Mouse (Mus musculus) olfactory bulb, adult 2 months (tissue): ENCODE measurements around the gene Myl9. TPM values are rescaled to one million over a fixed set of nuclear protein-coding genes. Genes with fewer than 3 reads are reported as not detected.

ENCODE experiments used
- H3K27ac ChIP-seq: fragments of 200-500 bp; 2 replicates; pipeline ENCODE4 v1.5.1; 2012; ENCODE audit warnings: low read depth, low read length; ENCODE audit not compliant: insufficient read depth
- H3K4me1 ChIP-seq: fragments of 200-500 bp; 2 replicates; pipeline ENCODE4 v1.6.1; 2012; ENCODE audit warnings: low read length; ENCODE audit not compliant: control insufficient read depth, insufficient read depth
- H3K4me3 ChIP-seq: fragments of 200-500 bp; 2 replicates; pipeline ENCODE4 v1.5.1; 2012; ENCODE audit warnings: mild to moderate bottlenecking, low read depth, low read length, moderate library complexity; ENCODE audit not compliant: insufficient read depth
- CTCF ChIP-seq: fragments of 200-500 bp; IDR thresholded peaks from 2 replicates; pipeline ENCODE4 v1.5.1; 2012; ENCODE audit warnings: low read depth, mild to moderate bottlenecking, low read length, moderate library complexity; ENCODE audit not compliant: insufficient read depth
- POLR2A ChIP-seq: fragments of 200-500 bp; IDR thresholded peaks from 2 replicates; pipeline ENCODE4 v1.6.1; 2012; ENCODE audit warnings: mild to moderate bottlenecking, low read depth, low read length, moderate library complexity; ENCODE audit not compliant: insufficient read depth
- WGBS: fragments of 180-500 bp; shearing (Covaris S2); methylation state at CpG from one replicate; pipeline ENCODE4 v1.1.7; 2018; 5-methylcytosine and 5-hydroxymethylcytosine counted together
- polyA plus RNA-seq: library from polyadenylated mRNA; stranded (reverse); fragments of >200 nt; gene quantifications from 2 replicates; pipeline ENCODE4 v1.2.4, GENCODE M21; 2012; ENCODE audit warnings: low replicate concordance; ENCODE audit not compliant: missing spikeins, insufficient read depth, insufficient read length

The Myl9 gene
- polyA plus RNA-seq, 1 experiment, result not detected

- TF ChIP-seq POLR2A, result no peak
- no peak for TF ChIP-seq CTCF
- Histone ChIP-seq H3K4me3 (no peak overlapping the region), H3K4me1 (peaks cover 63% of the 10 kb centered on the region), H3K27ac (no peak overlapping the region)
- 15% methylated on average over 7 of the region's 7 CpGs for WGBS
These were observed 38.4 kb upstream of the Myl9 start for GRCm38 (mm10) chr2:156736846-156737245.

GRCm38 (mm10) chr2:156737976-156738375 lies 37.2 kb upstream of the Myl9 start:
- H3K4me3 ChIP-seq, result no peak overlapping the region
- TF ChIP-seq POLR2A (no peak), CTCF (no peak)
- 57% methylated on average over 7 of the region's 7 CpGs for WGBS
- peaks cover 61% of the 10 kb centered on the region for H3K4me1 ChIP-seq
- no peak overlapping the region for H3K27ac ChIP-seq

GRCm38 (mm10) chr2:156741265-156741664 lies 34.0 kb upstream of the Myl9 start:
- no peak for TF ChIP-seq POLR2A
- no peak for TF ChIP-seq CTCF

GRCm38 (mm10) chr2:156741998-156742397 lies 33.2 kb upstream of the Myl9 start:
- Histone ChIP-seq H3K27ac (no peak overlapping the region), H3K4me1 (peaks cover 62% of the 10 kb centered on the region), H3K4me3 (no peak overlapping the region)
- TF ChIP-seq POLR2A, result no peak
- TF ChIP-seq CTCF, result no peak
- 19% methylated on average over 4 of the region's 4 CpGs for WGBS

More at GRCm38 (mm10) chr2:156741265-156741664, 34.0 kb upstream of the Myl9 start:
- WGBS, result 44% methylated on average over 9 of the region's 9 CpGs
- H3K4me3 ChIP-seq, result no peak overlapping the region
- H3K4me1 ChIP-seq, result peaks cover 62% of the 10 kb centered on the region
- no peak overlapping the region for H3K27ac ChIP-seq

- Histone ChIP-seq H3K4me1 (peaks cover 64% of the 10 kb centered on the region), H3K4me3 (no peak overlapping the region), H3K27ac (no peak overlapping the region)
- WGBS, result 57% methylated on average over 3 of the region's 3 CpGs
- TF ChIP-seq CTCF, result no peak
- no peak for TF ChIP-seq POLR2A
These were observed 32.0 kb upstream of the Myl9 start for GRCm38 (mm10) chr2:156743248-156743647.

GRCm38 (mm10) chr2:156744414-156744813 lies 30.8 kb upstream of the Myl9 start:
- no peak overlapping the region for H3K27ac ChIP-seq
- H3K4me3 ChIP-seq, result no peak overlapping the region
- 37% methylated on average over 5 of the region's 5 CpGs for WGBS
- TF ChIP-seq CTCF, result no peak
- TF ChIP-seq POLR2A, result no peak
- H3K4me1 ChIP-seq, result peaks cover 72% of the 10 kb centered on the region

- Histone ChIP-seq H3K4me3 (no peak overlapping the region), H3K4me1 (peaks cover 48% of the 10 kb centered on the region), H3K27ac (no peak overlapping the region)
- TF ChIP-seq CTCF (no peak), POLR2A (no peak)
- WGBS, result 76% methylated on average over 3 of the region's 3 CpGs
These were observed 27.9 kb upstream of the Myl9 start for GRCm38 (mm10) chr2:156747315-156747714.

GRCm38 (mm10) chr2:156749687-156750086 lies 25.5 kb upstream of the Myl9 start:
- no peak overlapping the region for H3K27ac ChIP-seq
- H3K4me1 ChIP-seq, result peaks cover 42% of the 10 kb centered on the region
- TF ChIP-seq CTCF (no peak), POLR2A (no peak)
- 89% methylated on average over 8 of the region's 8 CpGs for WGBS
- H3K4me3 ChIP-seq, result no peak overlapping the region

- no peak overlapping the region for H3K27ac ChIP-seq
- TF ChIP-seq POLR2A, result no peak
- no peak for TF ChIP-seq CTCF
- H3K4me3 ChIP-seq, result no peak overlapping the region
- peaks cover 17% of the 10 kb centered on the region for H3K4me1 ChIP-seq
- whole genome bisulfite sequencing, result 73% methylated on average over 9 of the region's 9 CpGs
These were observed 18.3 kb upstream of the Myl9 start for GRCm38 (mm10) chr2:156756937-156757336.

- no peak overlapping the region for H3K4me3 ChIP-seq
- H3K27ac ChIP-seq, result no peak overlapping the region
- TF ChIP-seq CTCF (no peak), POLR2A (no peak)
- H3K4me1 ChIP-seq, result peaks cover 31% of the 10 kb centered on the region
- WGBS, result 85% methylated on average over 5 of the region's 5 CpGs
These were observed 14.2 kb upstream of the Myl9 start for GRCm38 (mm10) chr2:156760843-156761505.
